Comparison of ENCODE assay signal across 30 mouse cellular contexts in genomic region chr7:130782501-130783050, GRCm38 (mm10). TPM values are rescaled to one million over a fixed set of nuclear protein-coding genes. Genes with fewer than 3 reads are reported as not detected.
DNase-seq lines count a peak whose midpoint lies in the region; ATAC-seq and TF ChIP-seq lines count a peak whose summit lies in the region.
"Had no signal": no experiment of that assay in that cellular context is flagged by ENCODE, and none has a peak within 500 bp of the region (broad histone marks: within the 10 kb centered on the region; RNA-seq: fewer than 3 reads in every experiment).

No protein-coding gene starts in this region.

- 76% methylated on average over 5 of the region's 5 CpGs for WGBS in heart, embryonic 10.5 days

- no peak overlapping the region for H3ac ChIP-seq in C2C12 (ENCODE audit: control insufficient read depth, insufficient read length, low read depth)

- peaks cover 36% of the 10 kb centered on the region for H3K4me1 ChIP-seq in heart, embryonic 10.5 days
- H3K4me1 ChIP-seq: embryonic facial prominence, embryonic 10.5 days; forebrain, embryonic 15.5 days; hindbrain, embryonic 12.5 days; hindbrain, embryonic 15.5 days had no signal

- no peaks in the 10 kb centered on the region for H3K79me2 ChIP-seq in C2C12 (ENCODE audit: control insufficient read depth, insufficient read depth)

- no peaks in the 10 kb centered on the region for H3K27me3 ChIP-seq in heart, embryonic 10.5 days (ENCODE audit: insufficient read depth, poor library complexity, severe bottlenecking)
- no peaks in the 10 kb centered on the region for H3K27me3 ChIP-seq in C2C12 (ENCODE audit: control insufficient read depth, insufficient read depth, insufficient read length)
- H3K27me3 ChIP-seq: embryonic facial prominence, embryonic 13.5 days; forebrain, embryonic 15.5 days; heart, embryonic 13.5 days; hindbrain, embryonic 12.5 days; hindbrain, embryonic 15.5 days; Patski had no signal

- H3K4me3 ChIP-seq in heart, embryonic 10.5 days, result no peak overlapping the region
- H3K4me3 ChIP-seq in C2C12 (ENCODE audit: insufficient read depth, poor library complexity, severe bottlenecking), result no peak overlapping the region
- H3K4me3 ChIP-seq: embryonic facial prominence, embryonic 10.5 days; embryonic facial prominence, embryonic 13.5 days; erythroblast, embryonic 14.5 days; forebrain, embryonic 15.5 days; heart, embryonic 13.5 days; hindbrain, embryonic 12.5 days; hindbrain, embryonic 15.5 days had no signal

- H3K79me3 ChIP-seq in C2C12 (ENCODE audit: low read depth), result no peaks in the 10 kb centered on the region

- no peaks in the 10 kb centered on the region for H3K9me3 ChIP-seq in heart, embryonic 10.5 days
- H3K9me3 ChIP-seq: embryonic facial prominence, embryonic 10.5 days; embryonic facial prominence, embryonic 13.5 days; forebrain, embryonic 15.5 days; heart, embryonic 13.5 days; hindbrain, embryonic 12.5 days; hindbrain, embryonic 15.5 days had no signal

- no peaks in the 10 kb centered on the region for H3K36me3 ChIP-seq in heart, embryonic 10.5 days
- no peaks in the 10 kb centered on the region for H3K36me3 ChIP-seq in C2C12 (ENCODE audit: control insufficient read depth, insufficient read depth)
- H3K36me3 ChIP-seq: embryonic facial prominence, embryonic 10.5 days; embryonic facial prominence, embryonic 13.5 days; forebrain, embryonic 15.5 days; heart, embryonic 13.5 days; hindbrain, embryonic 12.5 days; hindbrain, embryonic 15.5 days had no signal

- no peak for TF ChIP-seq CTCF in C2C12 (IDR thresholded peaks at IDR 0.05; ENCODE audit: control insufficient read depth, insufficient read depth, insufficient read length)

- 0 out of 2 replicates have a peak overlapping the region, but pooled peaks have one; percentile 67 for H3K27ac ChIP-seq in heart, embryonic 10.5 days
- H3K27ac ChIP-seq: embryonic facial prominence, embryonic 10.5 days; embryonic facial prominence, embryonic 13.5 days; forebrain, embryonic 15.5 days; heart, embryonic 13.5 days; hindbrain, embryonic 12.5 days; hindbrain, embryonic 15.5 days had no signal

- intact Hi-C loops in gastrocnemius, postnatal 36 days (cut with DNase I), result no loop called here
- intact Hi-C loops in heart, postnatal 10 days (cut with DNase I), result no loop called here

- no peak for ATAC-seq in cerebellum, adult (ENCODE audit: insufficient number of reproducible peaks, low FRiP score, low TSS enrichment)
- no peak for ATAC-seq in megakaryocyte, adult 5-6 weeks (ENCODE audit: poor library complexity, severe bottlenecking)
- ATAC-seq: forebrain, embryonic 15.5 days; intestine, postnatal 0 days; Patski had no signal

- peak; percentile 57 for DNase-seq in gastrocnemius, adult 18-20 months (ENCODE audit: low spot score)
- no peak for DNase-seq in gastrocnemius, postnatal 36 days
- no peak for DNase-seq in heart, embryonic 10.5 days (ENCODE audit: low spot score)
- no peak for DNase-seq in heart, postnatal 10 days
- peak; percentile 48 for DNase-seq in skeletal muscle tissue, adult 2 months (ENCODE audit: low read depth, low spot score)
- DNase-seq: adrenal gland, postnatal 10 days; adrenal gland, postnatal 36 days; cerebellum, adult 11 months; cerebellum, adult 8-10 months; cerebellum, postnatal 10 days; cerebellum, postnatal 36 days; embryo, embryonic 11 days; gastrocnemius, postnatal 25 days; kidney, adult 2 months had no signal

TF ChIP-seq in C2C12, 6 proteins besides CTCF, POLR2A, EP300 and RAD21:
- TF ChIP-seq MYOD1 (IDR thresholded peaks at IDR 0.05; ENCODE audit: control insufficient read depth, insufficient read length, low read depth) (peak; percentile 63), MAX (IDR thresholded peaks at IDR 0.05) (no peak)

RNA-seq across cellular contexts. Expression of gene Btbd16, which starts 8.7 kb away (rescaled TPM):
- total RNA-seq in gastrocnemius, adult 18-20 months (2021), result not detected
- not detected for total RNA-seq in gastrocnemius, postnatal 36 days (2021)
- 0.07 and 0.40 TPM in 2 replicates for polyA plus RNA-seq in heart, embryonic 10.5 days (2016; fragmentation: Nextera tagmentation; extraction: Ambion mirVana)
- total RNA-seq in heart, postnatal 10 days (2021), result under 1 TPM in 1 of 2 experiments, not detected in 1; 0.22 TPM
- not detected for polyA plus RNA-seq in C2C12 (2012; fragmentation: generic; extraction: Trizol)
- 0.25 TPM in 1 of 2 replicates, not detected in the other for total RNA-seq in megakaryocyte, adult 5-6 weeks (2015)
- 0.29 TPM in 1 of 2 replicates, not detected in the other for total RNA-seq in megakaryocyte, adult 5-6 weeks (2017)
- total RNA-seq: adrenal gland, adult 18-20 months; adrenal gland, postnatal 36 days; heart, adult 8-10 months; heart, postnatal 25 days had no signal
- polyA plus RNA-seq: embryonic facial prominence, embryonic 13.5 days; erythroblast, embryonic 14.5 days; forebrain, embryonic 11.5 days; forebrain, embryonic 15.5 days; hindbrain, embryonic 12.5 days; hindbrain, embryonic 15.5 days; intestine, postnatal 0 days had no signal

Comparison
In these comparisons a context has a peak if more than half of its experiments do, and no peak if none do; other contexts are left out.
1. DNase-seq: peak in gastrocnemius, adult 18-20 months (single experiment) and skeletal muscle tissue, adult 2 months (single experiment); none in gastrocnemius, postnatal 36 days (0 of 2), heart, embryonic 10.5 days (single experiment) and heart, postnatal 10 days (0 of 2).